Mouse (Mus musculus) forelimb bud, embryonic 11.5 days (tissue): ENCODE data around the gene Calcb.

ENCODE experiments used
- DNase-seq: peaks from one replicate; pipeline ENCODE4 v3.0.0-alpha.2; 2012; ENCODE audit warnings: low read depth, low spot score

Gene Calcb

GRCm38 (mm10) chr7:114753471-114753870 lies 35.0 kb downstream of the Calcb start:
- no peak for DNase-seq

- no peak for DNase-seq
Measured at GRCm38 (mm10) chr7:114754196-114754595, 35.8 kb downstream of the Calcb start.

- no peak for DNase-seq
Measured at GRCm38 (mm10) chr7:114754626-114755025, 36.2 kb downstream of the Calcb start.

- no peak for DNase-seq
Measured at GRCm38 (mm10) chr7:114762660-114763059, 44.2 kb downstream of the Calcb start.

DNA sequence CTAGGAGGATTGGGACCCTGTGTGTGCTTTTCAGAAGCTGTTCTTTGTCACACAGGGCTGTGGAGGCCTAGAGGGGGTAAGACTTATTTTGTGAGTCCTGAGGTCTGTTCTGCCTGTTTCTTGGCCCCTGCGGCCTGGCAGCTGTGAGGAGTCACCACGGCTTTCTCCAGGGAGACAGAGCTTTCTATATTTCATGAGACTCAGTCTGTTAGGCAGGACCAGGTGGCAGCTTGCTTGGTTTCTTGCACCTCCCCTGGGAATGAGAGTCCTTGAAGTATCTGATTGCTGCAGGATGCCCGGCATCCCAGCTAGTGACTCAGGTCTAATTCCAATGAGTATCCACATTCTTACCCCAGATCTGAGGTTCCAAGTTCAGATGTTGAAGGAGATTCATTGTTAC lies 46.8 kb downstream of the Calcb start:
- DNase-seq, result no peak

DNA sequence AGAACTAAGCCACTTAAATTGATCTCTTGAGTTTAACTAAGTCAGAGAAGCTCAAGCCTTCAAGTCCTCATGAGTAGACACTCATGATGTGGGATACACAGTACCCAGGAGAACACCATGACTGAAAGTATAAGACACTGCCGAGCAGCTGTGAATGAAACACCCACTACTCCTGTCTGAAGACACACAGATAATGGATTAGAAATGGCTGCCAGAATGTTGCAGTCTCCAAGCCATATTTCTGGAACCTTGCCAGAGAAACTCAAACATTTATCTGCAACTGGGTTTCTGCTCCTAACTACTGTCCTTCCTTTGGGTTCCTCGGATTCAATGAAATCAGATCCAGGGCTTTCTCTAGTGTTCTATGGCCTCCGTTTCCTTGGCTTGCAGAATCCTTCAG lies 48.1 kb downstream of the Calcb start:
- DNase-seq, result no peak

DNA sequence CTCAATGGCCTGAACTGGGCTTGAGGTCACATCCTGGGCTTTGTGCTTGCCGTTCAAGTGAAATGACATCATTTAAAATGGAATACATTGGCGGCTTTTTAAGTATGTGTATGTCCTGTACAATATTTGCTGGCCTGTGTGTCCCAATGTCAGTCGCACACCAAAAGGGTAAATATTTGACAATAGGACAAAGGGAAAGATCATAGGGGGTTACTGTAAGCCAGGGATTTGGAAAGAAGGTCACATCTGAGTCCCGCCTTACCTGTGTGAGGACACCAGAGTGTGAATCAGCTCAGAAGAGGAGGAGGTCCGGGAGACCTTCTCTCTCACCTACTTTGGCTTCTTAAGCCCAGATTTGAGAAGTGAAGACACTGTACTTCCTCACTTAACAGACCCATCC lies 50.1 kb downstream of the Calcb start:
- DNase-seq, result no peak

GRCm38 (mm10) chr7:114769041-114769440 lies 50.6 kb downstream of the Calcb start:
- no peak for DNase-seq

DNA sequence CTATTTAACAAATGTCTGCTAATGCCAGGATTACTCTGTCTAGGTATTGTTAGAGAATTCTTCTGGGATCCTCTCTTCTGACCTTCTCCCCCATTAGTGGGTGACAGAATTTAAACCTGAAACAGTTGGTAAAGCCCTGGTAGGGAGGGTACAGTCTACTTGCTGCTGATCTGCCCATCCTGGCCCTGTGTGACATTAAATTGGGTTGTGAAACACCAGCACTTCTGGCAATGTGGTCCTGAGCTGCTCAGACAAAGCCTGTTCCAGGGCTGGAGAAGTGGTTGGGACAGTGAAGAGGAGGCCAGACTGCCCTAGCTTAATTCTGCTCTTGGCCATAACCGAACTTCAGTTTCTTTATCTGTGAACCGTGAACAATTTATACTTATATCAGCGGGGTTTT lies 52.1 kb downstream of the Calcb start:
- no peak for DNase-seq

GRCm38 (mm10) chr7:114771801-114772200 lies 53.4 kb downstream of the Calcb start:
- no peak for DNase-seq
